In genomic region chr17:25843636-25844395, GRCm38 (mm10) we compare ENCODE assay signal across 8 mouse cellular contexts. TPM values are rescaled to one million over a fixed set of nuclear protein-coding genes. Genes with fewer than 3 reads are reported as not detected.
DNase-seq lines count a peak whose midpoint lies in the region; ATAC-seq and TF ChIP-seq lines count a peak whose summit lies in the region.

No protein-coding gene starts in this region.

- WGBS in forebrain, postnatal 0 days: 4% methylated on average over 38 of the region's 38 CpGs
- 2% methylated on average over 38 of the region's 38 CpGs for WGBS in liver, embryonic 11.5 days
- 2% methylated on average over 38 of the region's 38 CpGs for WGBS in stomach, embryonic 15.5 days

- H3K27ac ChIP-seq in left cerebral cortex, adult 2 months: peak overlapping the region; percentile 92
- peak overlapping the region; percentile 77 for H3K27ac ChIP-seq in forebrain, postnatal 0 days (ENCODE audit: low read depth, low read length)
- peak overlapping the region; percentile 84 for H3K27ac ChIP-seq in liver, embryonic 11.5 days (ENCODE audit: low read depth, low read length)
- H3K27ac ChIP-seq in stomach, embryonic 15.5 days: peak overlapping the region; percentile 86

- intact Hi-C loops in left cerebral cortex, adult 2 months (cut with DNase I): no loop called here
- intact Hi-C loops in left cerebral cortex, postnatal 10 days (cut with DNase I): no loop called here
- intact Hi-C loops in gastrocnemius, postnatal 36 days (cut with DNase I): no loop called here

- peak overlapping the region; percentile 85 for H3K4me3 ChIP-seq in left cerebral cortex, adult 2 months
- peak overlapping the region; percentile 85 for H3K4me3 ChIP-seq in forebrain, postnatal 0 days (ENCODE audit: low read depth, low read length)
- H3K4me3 ChIP-seq in liver, embryonic 11.5 days (ENCODE audit: low read depth, low read length): peak overlapping the region; percentile 85
- H3K4me3 ChIP-seq in stomach, embryonic 15.5 days (replicated peaks): peak overlapping the region; percentile 87

- H3K27me3 ChIP-seq in forebrain, postnatal 0 days (ENCODE audit: insufficient read depth, low read length): no peaks in the 10 kb centered on the region
- no peaks in the 10 kb centered on the region for H3K27me3 ChIP-seq in liver, embryonic 11.5 days (replicated peaks; ENCODE audit: control insufficient read depth, insufficient read depth, low read length)
- no peaks in the 10 kb centered on the region for H3K27me3 ChIP-seq in stomach, embryonic 15.5 days (replicated peaks)

- peaks cover 8% of the 10 kb centered on the region; the same call in 1 of the 2 replicates for H3K4me1 ChIP-seq in forebrain, postnatal 0 days (ENCODE audit: insufficient read depth)
- peaks cover 16% of the 10 kb centered on the region for H3K4me1 ChIP-seq in liver, embryonic 11.5 days (replicated peaks; ENCODE audit: control insufficient read depth, insufficient read depth, low read length)
- peaks cover 17% of the 10 kb centered on the region for H3K4me1 ChIP-seq in stomach, embryonic 15.5 days

- H3K9me3 ChIP-seq in forebrain, postnatal 0 days (ENCODE audit: low read length): no peaks in the 10 kb centered on the region
- H3K9me3 ChIP-seq in liver, embryonic 11.5 days (ENCODE audit: control insufficient read depth, low read length): no peaks in the 10 kb centered on the region
- H3K9me3 ChIP-seq in stomach, embryonic 15.5 days: no peaks in the 10 kb centered on the region

- H3K9ac ChIP-seq in forebrain, postnatal 0 days: peak overlapping the region; percentile 80
- H3K9ac ChIP-seq in liver, embryonic 11.5 days (ENCODE audit: low read depth, low read length): peak overlapping the region; percentile 93
- peak overlapping the region; percentile 88 for H3K9ac ChIP-seq in stomach, embryonic 15.5 days

- no peak; the same call in 1 of the 2 replicates for TF ChIP-seq CTCF in left cerebral cortex, adult 2 months (IDR thresholded peaks at IDR 0.05)
- 0 out of 2 replicates have a peak, but pooled peaks have one; percentile 1 for TF ChIP-seq CTCF in forebrain, postnatal 0 days (IDR thresholded peaks at IDR 0.05; ENCODE audit: low read depth)

- H3K36me3 ChIP-seq in forebrain, postnatal 0 days (ENCODE audit: insufficient read depth): peaks cover 47% of the 10 kb centered on the region
- peaks cover 32% of the 10 kb centered on the region for H3K36me3 ChIP-seq in liver, embryonic 11.5 days (ENCODE audit: control insufficient read depth, insufficient read depth, low read length)
- peaks cover 45% of the 10 kb centered on the region for H3K36me3 ChIP-seq in stomach, embryonic 15.5 days

- peak; percentile 54 for ATAC-seq in forebrain, postnatal 0 days
- ATAC-seq in liver, embryonic 11.5 days (replicated peaks; ENCODE audit: low FRiP score): peak; percentile 63
- peak; percentile 3; the same call in 1 of the 2 replicates for ATAC-seq in stomach, embryonic 15.5 days (ENCODE audit: insufficient read depth, low FRiP score, low read depth)

- DNase-seq in left cerebral cortex, adult 2 months (ENCODE audit: extremely low spot score in 1 of 2, low spot score in 2 of 2): peak in 1 of 2 experiments; percentile 39
- DNase-seq in left cerebral cortex, postnatal 10 days (ENCODE audit: extremely low spot score in 1 of 2, low spot score in 2 of 2): no peak
- DNase-seq in cerebellum, adult 9-10 months: peak; percentile 65
- DNase-seq in forebrain, postnatal 0 days: no peak
- DNase-seq in liver, embryonic 11.5 days (ENCODE audit: low spot score): no peak
- no peak for DNase-seq in adipocyte (ENCODE audit: low spot score)
- DNase-seq in gastrocnemius, postnatal 36 days: no peak

- H3K4me2 ChIP-seq in forebrain, postnatal 0 days (ENCODE audit: low read depth): peak overlapping the region; percentile 96
- peak overlapping the region; percentile 93 for H3K4me2 ChIP-seq in liver, embryonic 11.5 days
- peak overlapping the region; percentile 88 for H3K4me2 ChIP-seq in stomach, embryonic 15.5 days

RNA-seq across cellular contexts. Expression of gene Rhot2, which starts 0.8 kb away (rescaled TPM):
- 100 to 1,000 TPM; 103 to 105 TPM for total RNA-seq in left cerebral cortex, adult 2 months (2021)
- 10 to 100 TPM; 68.8 to 74.7 TPM for total RNA-seq in left cerebral cortex, postnatal 10 days (2021)
- 35.4 and 53.1 TPM in 2 replicates for total RNA-seq in forebrain, postnatal 0 days (2014; rRNA removed)
- polyA plus RNA-seq in forebrain, postnatal 0 days (2015; fragmentation: Nextera tagmentation; extraction: Ambion mirVana): 8.1 and 11.3 TPM in 2 replicates
- 9.6 and 12.8 TPM in 2 replicates for polyA plus RNA-seq in liver, embryonic 11.5 days (2014; fragmentation: Nextera tagmentation; extraction: Ambion mirVana)
- 23.1 and 23.6 TPM in 2 replicates for polyA plus RNA-seq in stomach, embryonic 15.5 days (2015; fragmentation: Nextera tagmentation; extraction: Ambion mirVana)
- total RNA-seq in gastrocnemius, postnatal 36 days (2021): 10 to 100 TPM; 63.4 to 68.4 TPM

RNA-seq across cellular contexts. Expression of gene Gm20683, which starts 2.3 kb away (rescaled TPM):
- 10 to 100 TPM; 23.0 to 25.1 TPM for total RNA-seq in left cerebral cortex, adult 2 months (2021)
- total RNA-seq in left cerebral cortex, postnatal 10 days (2021): 10 to 100 TPM; 28.7 to 29.9 TPM
- total RNA-seq in forebrain, postnatal 0 days (2014; rRNA removed): 23.2 and 23.8 TPM in 2 replicates
- 9.2 and 12.3 TPM in 2 replicates for polyA plus RNA-seq in forebrain, postnatal 0 days (2015; fragmentation: Nextera tagmentation; extraction: Ambion mirVana)
- polyA plus RNA-seq in liver, embryonic 11.5 days (2014; fragmentation: Nextera tagmentation; extraction: Ambion mirVana): 0.78 and 1.1 TPM in 2 replicates
- polyA plus RNA-seq in stomach, embryonic 15.5 days (2015; fragmentation: Nextera tagmentation; extraction: Ambion mirVana): 1.6 and 2.7 TPM in 2 replicates
- 10 to 100 TPM; 18.6 to 19.2 TPM for total RNA-seq in gastrocnemius, postnatal 36 days (2021)

RNA-seq across cellular contexts. Expression of gene Rhbdl1, which starts 6.7 kb away (rescaled TPM):
- 10 to 100 TPM; 36.3 to 39.6 TPM for total RNA-seq in left cerebral cortex, adult 2 months (2021)
- total RNA-seq in left cerebral cortex, postnatal 10 days (2021): 10 to 100 TPM; 84.5 to 94.2 TPM
- total RNA-seq in forebrain, postnatal 0 days (2014; rRNA removed): 85.4 and 90.7 TPM in 2 replicates
- 77.6 and 83.3 TPM in 2 replicates for polyA plus RNA-seq in forebrain, postnatal 0 days (2015; fragmentation: Nextera tagmentation; extraction: Ambion mirVana)
- 0.60 and 1.6 TPM in 2 replicates for polyA plus RNA-seq in liver, embryonic 11.5 days (2014; fragmentation: Nextera tagmentation; extraction: Ambion mirVana)
- 1.6 and 2.4 TPM in 2 replicates for polyA plus RNA-seq in stomach, embryonic 15.5 days (2015; fragmentation: Nextera tagmentation; extraction: Ambion mirVana)
- total RNA-seq in gastrocnemius, postnatal 36 days (2021): 10 to 100 TPM; 23.2 to 27.7 TPM

RNA-seq across cellular contexts. Expression of gene Stub1, which starts 10.6 kb away (rescaled TPM):
- total RNA-seq in left cerebral cortex, adult 2 months (2021): 100 to 1,000 TPM; 162 to 171 TPM
- 100 to 1,000 TPM; 168 to 171 TPM for total RNA-seq in left cerebral cortex, postnatal 10 days (2021)
- total RNA-seq in forebrain, postnatal 0 days (2014; rRNA removed): 237 and 238 TPM in 2 replicates
- polyA plus RNA-seq in forebrain, postnatal 0 days (2015; fragmentation: Nextera tagmentation; extraction: Ambion mirVana): 314 and 324 TPM in 2 replicates
- polyA plus RNA-seq in liver, embryonic 11.5 days (2014; fragmentation: Nextera tagmentation; extraction: Ambion mirVana): 249 and 252 TPM in 2 replicates
- 312 and 319 TPM in 2 replicates for polyA plus RNA-seq in stomach, embryonic 15.5 days (2015; fragmentation: Nextera tagmentation; extraction: Ambion mirVana)
- total RNA-seq in gastrocnemius, postnatal 36 days (2021): 10 to 100 TPM; 85.4 to 86.0 TPM

RNA-seq across cellular contexts. Expression of gene Jmjd8, which starts 15.1 kb away (rescaled TPM):
- 10 to 100 TPM; 55.1 to 55.6 TPM for total RNA-seq in left cerebral cortex, adult 2 months (2021)
- total RNA-seq in left cerebral cortex, postnatal 10 days (2021): 10 to 100 TPM; 59.9 to 61.5 TPM
- total RNA-seq in forebrain, postnatal 0 days (2014; rRNA removed): 44.3 and 52.2 TPM in 2 replicates
- polyA plus RNA-seq in forebrain, postnatal 0 days (2015; fragmentation: Nextera tagmentation; extraction: Ambion mirVana): 46.7 and 49.5 TPM in 2 replicates
- 36.6 and 37.0 TPM in 2 replicates for polyA plus RNA-seq in liver, embryonic 11.5 days (2014; fragmentation: Nextera tagmentation; extraction: Ambion mirVana)
- 50.5 and 54.6 TPM in 2 replicates for polyA plus RNA-seq in stomach, embryonic 15.5 days (2015; fragmentation: Nextera tagmentation; extraction: Ambion mirVana)
- total RNA-seq in gastrocnemius, postnatal 36 days (2021): 10 to 100 TPM; 13.4 to 13.6 TPM

Comparison
In these comparisons a context has a peak if more than half of its experiments do, and no peak if none do; other contexts are left out.
1. ATAC-seq: peak in every context shown above with its lines; median percentile 63 in liver, embryonic 11.5 days; 54 in forebrain, postnatal 0 days; 3 in stomach, embryonic 15.5 days.